ENCODE assay signal across 10 mouse cellular contexts in genomic region chr19:46149091-46149490, GRCm38 (mm10). TPM values are rescaled to one million over a fixed set of nuclear protein-coding genes. Genes with fewer than 3 reads are reported as not detected.
DNase-seq lines count a peak whose midpoint lies in the region; ATAC-seq and TF ChIP-seq lines count a peak whose summit lies in the region.
"Had no signal": no experiment of that assay in that cellular context is flagged by ENCODE, and none has a peak within 500 bp of the region (broad histone marks: within the 10 kb centered on the region; RNA-seq: fewer than 3 reads in every experiment).

No protein-coding gene starts in this region.

- H3K4me3 ChIP-seq in lung, embryonic 15.5 days, result peak overlapping the region; percentile 62; the same call in 1 of the 2 replicates
- H3K4me3 ChIP-seq in forebrain, postnatal 0 days (ENCODE audit: low read depth, low read length), result peak overlapping the region; percentile 40; the same call in 1 of the 2 replicates
- peak overlapping the region; percentile 55 for H3K4me3 ChIP-seq in limb, embryonic 14.5 days (replicated peaks; ENCODE audit: low read length)
- H3K4me3 ChIP-seq in stomach, embryonic 14.5 days (ENCODE audit: low read depth, low read length), result peak overlapping the region; percentile 54; the same call in 1 of the 2 replicates

- peaks cover 34% of the 10 kb centered on the region for H3K4me1 ChIP-seq in lung, embryonic 15.5 days
- H3K4me1 ChIP-seq in forebrain, postnatal 0 days (ENCODE audit: insufficient read depth), result peaks cover 24% of the 10 kb centered on the region; the same call in 1 of the 2 replicates
- peaks cover 24% of the 10 kb centered on the region for H3K4me1 ChIP-seq in limb, embryonic 14.5 days (ENCODE audit: control insufficient read depth, insufficient read depth, low read length)
- H3K4me1 ChIP-seq in stomach, embryonic 14.5 days (ENCODE audit: control insufficient read depth, insufficient read depth, low read length), result peaks cover 25% of the 10 kb centered on the region

- peaks cover 63% of the 10 kb centered on the region for H3K27me3 ChIP-seq in lung, embryonic 15.5 days
- H3K27me3 ChIP-seq in forebrain, postnatal 0 days (ENCODE audit: insufficient read depth, low read length), result peaks cover 52% of the 10 kb centered on the region
- peaks cover 60% of the 10 kb centered on the region for H3K27me3 ChIP-seq in limb, embryonic 14.5 days (ENCODE audit: control insufficient read depth, insufficient read depth, low read length)
- H3K27me3 ChIP-seq in stomach, embryonic 14.5 days (ENCODE audit: control insufficient read depth, insufficient read depth, low read length), result peaks cover 33% of the 10 kb centered on the region; the same call in 1 of the 2 replicates

- no peaks in the 10 kb centered on the region for H3K36me3 ChIP-seq in lung, embryonic 15.5 days
- no peaks in the 10 kb centered on the region for H3K36me3 ChIP-seq in forebrain, postnatal 0 days (ENCODE audit: insufficient read depth)
- no peaks in the 10 kb centered on the region for H3K36me3 ChIP-seq in limb, embryonic 14.5 days (ENCODE audit: control insufficient read depth, insufficient read depth, low read length)
- H3K36me3 ChIP-seq in stomach, embryonic 14.5 days (ENCODE audit: control insufficient read depth, insufficient read depth, low read length), result no peaks in the 10 kb centered on the region

- H3K27ac ChIP-seq in lung, embryonic 15.5 days, result no peak overlapping the region
- no peak overlapping the region for H3K27ac ChIP-seq in forebrain, postnatal 0 days (ENCODE audit: low read depth, low read length)
- no peak overlapping the region for H3K27ac ChIP-seq in limb, embryonic 14.5 days (replicated peaks; ENCODE audit: low read depth, low read length)
- H3K27ac ChIP-seq in stomach, embryonic 14.5 days (ENCODE audit: low read length), result no peak overlapping the region

- peak overlapping the region; percentile 96 for H3K4me2 ChIP-seq in lung, embryonic 15.5 days
- peak overlapping the region; percentile 83; the same call in 1 of the 2 replicates for H3K4me2 ChIP-seq in forebrain, postnatal 0 days (ENCODE audit: low read depth)
- H3K4me2 ChIP-seq in limb, embryonic 14.5 days (replicated peaks; ENCODE audit: low read depth, low read length, severe bottlenecking), result peak overlapping the region; percentile 96; the same call in 1 of the 2 replicates
- H3K4me2 ChIP-seq in stomach, embryonic 14.5 days (replicated peaks; ENCODE audit: low read depth, low read length), result peak overlapping the region; percentile 98

- no peak overlapping the region for H3K9ac ChIP-seq in lung, embryonic 15.5 days
- H3K9ac ChIP-seq in forebrain, postnatal 0 days, result no peak overlapping the region
- H3K9ac ChIP-seq in limb, embryonic 14.5 days (ENCODE audit: low read depth, low read length, severe bottlenecking), result no peak overlapping the region
- H3K9ac ChIP-seq in stomach, embryonic 14.5 days (replicated peaks; ENCODE audit: low read depth, low read length), result no peak overlapping the region

- TF ChIP-seq POLR2A in limb, embryonic 14.5 days (IDR thresholded peaks at IDR 0.05; ENCODE audit: borderline replicate concordance, extremely low read depth, insufficient read depth, insufficient read length), result no peak

- whole genome bisulfite sequencing in lung, embryonic 15.5 days, result 21% methylated on average over 12 of the region's 12 CpGs
- 28% methylated on average over 12 of the region's 12 CpGs for WGBS in forebrain, postnatal 0 days
- 23% methylated on average over 12 of the region's 12 CpGs for WGBS in limb, embryonic 14.5 days
- 28% methylated on average over 12 of the region's 12 CpGs for WGBS in stomach, embryonic 14.5 days

- ATAC-seq in lung, embryonic 15.5 days (ENCODE audit: borderline replicate concordance, extremely low read depth, low FRiP score, low TSS enrichment), result no peak
- no peak for ATAC-seq in forebrain, postnatal 0 days
- ATAC-seq in limb, embryonic 14.5 days (ENCODE audit: low FRiP score, low read depth), result no peak
- no peak for ATAC-seq in stomach, embryonic 14.5 days (ENCODE audit: insufficient number of reproducible peaks, insufficient read depth, low FRiP score, low read depth)

- no peak for TF ChIP-seq CTCF in forebrain, postnatal 0 days (IDR thresholded peaks at IDR 0.05; ENCODE audit: low read depth)

- H3K9me3 ChIP-seq in lung, embryonic 15.5 days, result no peaks in the 10 kb centered on the region
- H3K9me3 ChIP-seq in forebrain, postnatal 0 days (ENCODE audit: low read length), result no peaks in the 10 kb centered on the region
- H3K9me3 ChIP-seq in limb, embryonic 14.5 days (ENCODE audit: control insufficient read depth, low read length), result no peaks in the 10 kb centered on the region
- H3K9me3 ChIP-seq in stomach, embryonic 14.5 days (ENCODE audit: control insufficient read depth, low read depth, low read length), result no peaks in the 10 kb centered on the region

- no peak for DNase-seq in lung, postnatal 25 days (ENCODE audit: low spot score)
- DNase-seq in forebrain, postnatal 0 days, result no peak
- no peak for DNase-seq in limb, embryonic 14.5 days (ENCODE audit: low spot score)
- DNase-seq in frontal cortex, postnatal 10 days (ENCODE audit: low spot score in 2 of 2), result no peak
- DNase-seq in layer of hippocampus, postnatal 14 days (ENCODE audit: low spot score in 2 of 2), result no peak
- DNase-seq in right cerebral cortex, postnatal 10 days (ENCODE audit: low spot score in 2 of 2), result no peak

RNA-seq across cellular contexts. Expression of gene Pitx3, which starts 1.0 kb away (rescaled TPM):
- polyA plus RNA-seq in lung, embryonic 15.5 days (2015; fragmentation: Nextera tagmentation; extraction: Ambion mirVana), result 0.39 and 0.53 TPM in 2 replicates
- 0.31 TPM in 1 of 2 replicates, not detected in the other for total RNA-seq in forebrain, postnatal 0 days (2014; rRNA removed)
- polyA plus RNA-seq in forebrain, postnatal 0 days (2015; fragmentation: Nextera tagmentation; extraction: Ambion mirVana), result 0.41 TPM in 1 of 2 replicates, not detected in the other
- 14.0 and 19.6 TPM in 2 replicates for polyA plus RNA-seq in limb, embryonic 14.5 days (2012; rRNA removed)
- 8.1 TPM in 2 replicates for polyA plus RNA-seq in limb, embryonic 14.5 days (2014; fragmentation: Nextera tagmentation; extraction: Ambion mirVana)
- not detected in 2 replicates for polyA plus RNA-seq in stomach, embryonic 14.5 days (2014; fragmentation: Nextera tagmentation; extraction: Ambion mirVana)
- total RNA-seq in layer of hippocampus, postnatal 14 days (2021), result not detected
- total RNA-seq: common myeloid progenitor, adult 5-6 weeks; hematopoietic stem cell, adult 5-6 weeks had no signal

RNA-seq across cellular contexts. Expression of gene Gbf1, which starts 3.2 kb away (rescaled TPM):
- polyA plus RNA-seq in lung, embryonic 15.5 days (2015; fragmentation: Nextera tagmentation; extraction: Ambion mirVana), result 62.4 and 65.0 TPM in 2 replicates
- 44.9 and 54.4 TPM in 2 replicates for total RNA-seq in forebrain, postnatal 0 days (2014; rRNA removed)
- 29.7 and 41.9 TPM in 2 replicates for polyA plus RNA-seq in forebrain, postnatal 0 days (2015; fragmentation: Nextera tagmentation; extraction: Ambion mirVana)
- 92.1 and 131 TPM in 2 replicates for polyA plus RNA-seq in limb, embryonic 14.5 days (2012; rRNA removed)
- polyA plus RNA-seq in limb, embryonic 14.5 days (2014; fragmentation: Nextera tagmentation; extraction: Ambion mirVana), result 66.8 and 67.2 TPM in 2 replicates
- polyA plus RNA-seq in stomach, embryonic 14.5 days (2014; fragmentation: Nextera tagmentation; extraction: Ambion mirVana), result 56.6 and 63.7 TPM in 2 replicates
- total RNA-seq in layer of hippocampus, postnatal 14 days (2021), result 100 to 1,000 TPM in 1 of 2 experiments, 10 to 100 TPM in 1; 83.7 to 101 TPM

RNA-seq across cellular contexts. Expression of gene Elovl3, which starts 17.4 kb away (rescaled TPM):
- polyA plus RNA-seq in lung, embryonic 15.5 days (2015; fragmentation: Nextera tagmentation; extraction: Ambion mirVana), result not detected in 2 replicates
- total RNA-seq in forebrain, postnatal 0 days (2014; rRNA removed), result not detected in 2 replicates
- polyA plus RNA-seq in forebrain, postnatal 0 days (2015; fragmentation: Nextera tagmentation; extraction: Ambion mirVana), result 0.11 TPM in 1 of 2 replicates, not detected in the other
- 0.15 TPM in 1 of 2 replicates, not detected in the other for polyA plus RNA-seq in limb, embryonic 14.5 days (2012; rRNA removed)
- polyA plus RNA-seq in limb, embryonic 14.5 days (2014; fragmentation: Nextera tagmentation; extraction: Ambion mirVana), result 0.68 and 0.85 TPM in 2 replicates
- polyA plus RNA-seq in stomach, embryonic 14.5 days (2014; fragmentation: Nextera tagmentation; extraction: Ambion mirVana), result not detected in 2 replicates
- total RNA-seq in layer of hippocampus, postnatal 14 days (2021), result not detected
- total RNA-seq: common myeloid progenitor, adult 5-6 weeks had no signal
